Mouse (Mus musculus) forebrain, embryonic 12.5 days (tissue): ENCODE data around the gene Ctxn1. TPM values are rescaled to one million over a fixed set of nuclear protein-coding genes. Genes with fewer than 3 reads are reported as not detected.

Experiments used
- polyA plus RNA-seq: library from polyadenylated mRNA; unstranded; fragments of >200 nt; fragmentation: Nextera tagmentation; extraction: Ambion mirVana; gene quantifications from 2 replicates; pipeline ENCODE4 v1.2.1, GENCODE M21; 2016

Gene Ctxn1
- polyA plus RNA-seq, 1 experiment from 2014 or later: 199 TPM

Other genes with a start within 250 kb of the Ctxn1 start
- gene Cd209f, start 153.4 kb downstream of the Ctxn1 start, polyA plus RNA-seq: not detected in 2 replicates
- not detected in 2 replicates for gene Cd209g, start 125.2 kb downstream of the Ctxn1 start, polyA plus RNA-seq
- gene Evi5l, start 92.7 kb downstream of the Ctxn1 start, polyA plus RNA-seq: 46.9 and 55.5 TPM in 2 replicates
- gene Prr36, start 41.8 kb downstream of the Ctxn1 start, polyA plus RNA-seq: 39.9 and 45.0 TPM in 2 replicates
- 0.13 TPM in 2 replicates for gene Lrrc8e, start 32.4 kb downstream of the Ctxn1 start, polyA plus RNA-seq
- 36.8 TPM in 2 replicates for gene Map2k7, start 20.5 kb downstream of the Ctxn1 start, polyA plus RNA-seq
- gene Gm49320, start 20.4 kb downstream of the Ctxn1 start, polyA plus RNA-seq: 1.3 and 1.8 TPM in 2 replicates
- 3.7 and 4.5 TPM in 2 replicates for gene Tgfbr3l, start 11.1 kb downstream of the Ctxn1 start, polyA plus RNA-seq
- 63.2 and 67.2 TPM in 2 replicates for gene Snapc2, start 6.2 kb downstream of the Ctxn1 start, polyA plus RNA-seq
- gene Timm44, start 16.6 kb upstream of the Ctxn1 start, polyA plus RNA-seq: 54.1 and 55.6 TPM in 2 replicates
- 20.9 and 24.1 TPM in 2 replicates for gene Ccl25, start 65.9 kb upstream of the Ctxn1 start, polyA plus RNA-seq
- gene Elavl1, start 66.1 kb upstream of the Ctxn1 start, polyA plus RNA-seq: 309 and 310 TPM in 2 replicates
- gene Cers4, start 233.8 kb upstream of the Ctxn1 start, polyA plus RNA-seq: 18.4 and 21.7 TPM in 2 replicates